Mouse (Mus musculus) ES-E14 (cell line): ENCODE measurements at regions not wholly inside any gene's neighbourhood (a gene's known extent, or its start where the extent isn't known, plus 50 kb on each side); places are given as distances from the start of the nearest gene placed in this dataset.

Experiments
- CHD2 ChIP-seq: IDR thresholded peaks from 2 replicates; pipeline ENCODE4 v1.6.1; 2014; ENCODE audit warnings: mild to moderate bottlenecking, low read depth, low read length, inconsistent platforms
- HCFC1 ChIP-seq: IDR thresholded peaks from 2 replicates; pipeline ENCODE4 v1.6.1; 2012; ENCODE audit warnings: low read length, inconsistent platforms, borderline replicate concordance; ENCODE audit not compliant: insufficient read depth
- MAFK ChIP-seq: IDR thresholded peaks from 2 replicates; pipeline ENCODE4 v1.6.1; 2014; ENCODE audit warnings: mild to moderate bottlenecking, low read depth, low read length, inconsistent platforms; ENCODE audit not compliant: insufficient read depth
- ZC3H11A ChIP-seq: IDR thresholded peaks from 2 replicates; pipeline ENCODE4 v1.6.1; 2012; ENCODE audit warnings: low read depth, mild to moderate bottlenecking, inconsistent platforms, low read length, borderline replicate concordance
- ZNF384 ChIP-seq: IDR thresholded peaks from 2 replicates; pipeline ENCODE4 v1.6.1; 2012; ENCODE audit warnings: low read depth, low read length, inconsistent platforms

DNA sequence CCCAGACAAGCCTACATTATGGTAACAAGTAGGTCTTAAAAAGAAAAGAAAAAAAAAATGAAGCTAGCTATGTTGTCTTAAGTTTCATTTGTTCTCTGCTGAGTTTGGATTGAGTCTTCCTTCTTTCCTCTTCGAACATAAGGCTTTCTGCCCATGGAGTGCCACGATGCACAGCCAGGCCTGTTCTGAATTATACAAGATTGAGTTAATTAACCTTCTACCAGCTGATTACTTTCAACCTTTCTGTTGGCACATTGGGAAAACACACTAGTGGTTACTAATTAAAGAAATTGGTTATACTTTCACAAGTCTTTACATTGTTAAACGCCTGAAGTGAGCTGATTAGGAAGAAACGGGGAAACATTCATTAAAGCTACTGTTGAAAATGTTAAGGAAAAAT lies 155.5 kb upstream of the Sptlc3 start:
- TF ChIP-seq HCFC1 (no peak), MAFK (no peak), ZC3H11A (no peak), ZNF384 (no peak), CHD2 (no peak)
